Mouse (Mus musculus) CH12.LX (cell line): ENCODE data around the gene Rdh7. TPM values are rescaled to one million over a fixed set of nuclear protein-coding genes. Genes with fewer than 3 reads are reported as not detected.

Experiments
- DNase-seq: peaks from one replicate; pipeline ENCODE4 v3.0.0-alpha.2; 2013; ENCODE audit errors: extremely low read depth
- H3K27ac ChIP-seq: 2 replicates; pipeline ENCODE4 v1.5.1; 2012; ENCODE audit warnings: low read depth, mild to moderate bottlenecking, control low read depth, moderate library complexity; ENCODE audit not compliant: insufficient read depth
- H3K27me3 ChIP-seq: replicated peaks from 2 replicates; pipeline ENCODE3; 2012; ENCODE audit warnings: inconsistent platforms
- H3K36me3 ChIP-seq, 2 experiments: replicated peaks in 1 of 2; 2 replicates each; pipeline versions ENCODE3 to v1.6.1; 2012; ENCODE audit warnings: inconsistent platforms in 1 of 2, low read length in 1 of 2, mild to moderate bottlenecking in 1 of 2, mixed read lengths in 1 of 2, moderate library complexity in 1 of 2; ENCODE audit not compliant: control insufficient read depth in 1 of 2, insufficient read depth in 1 of 2
- H3K4me1 ChIP-seq, 2 experiments: 2 replicates each; pipeline ENCODE4 v1.6.1; 2012; ENCODE audit warnings: inconsistent platforms in 1 of 2, moderate library complexity in 1 of 2; ENCODE audit not compliant: insufficient read depth in 2 of 2, control insufficient read depth in 1 of 2
- H3K4me2 ChIP-seq: 2 replicates; pipeline ENCODE4 v1.6.1; 2012; ENCODE audit warnings: low read depth, mild to moderate bottlenecking, control low read depth; ENCODE audit not compliant: poor library complexity, insufficient read depth, severe bottlenecking
- H3K4me3 ChIP-seq, 3 experiments: fragments of 150-350 bp in 1 of 3; sonication (generic) in 1 of 3; replicated peaks in 1 of 3; 2 replicates each; pipeline versions ENCODE3 to v1.5.1; 2011 to 2012; ENCODE audit warnings: low read depth in 2 of 3, low read length in 2 of 3, mild to moderate bottlenecking in 2 of 3, moderate library complexity in 2 of 3, control low read depth in 1 of 3, improper control_type of control experiment in 1 of 3, inconsistent platforms in 1 of 3, mixed read lengths in 1 of 3; ENCODE audit not compliant: poor library complexity in 1 of 3
- H3K79me2 ChIP-seq: replicated peaks from 2 replicates; pipeline ENCODE4 v1.6.1; 2012; ENCODE audit warnings: mild to moderate bottlenecking, moderate library complexity; ENCODE audit not compliant: control insufficient read depth, poor library complexity, insufficient read depth, severe bottlenecking; ENCODE audit errors: extremely low read depth
- H3K9ac ChIP-seq: 2 replicates; pipeline ENCODE4 v1.6.1; 2012; ENCODE audit warnings: low read depth, mild to moderate bottlenecking, control low read depth, moderate library complexity; ENCODE audit not compliant: insufficient read depth
- H3K9me3 ChIP-seq: replicated peaks from 2 replicates; pipeline ENCODE3; 2012; ENCODE audit warnings: low read length, inconsistent platforms, mixed read lengths
- CHD2 ChIP-seq: IDR thresholded peaks from 2 replicates; pipeline ENCODE4 v1.6.1; 2011; ENCODE audit warnings: low read length, improper control_type of control experiment
- E2F4 ChIP-seq: IDR thresholded peaks from 2 replicates; pipeline ENCODE4 v1.6.1; 2011; ENCODE audit warnings: low read depth, low read length, improper control_type of control experiment; ENCODE audit not compliant: insufficient replicate concordance
- ELF1 ChIP-seq: IDR thresholded peaks from 2 replicates; pipeline ENCODE4 v1.6.1; 2014; ENCODE audit warnings: low read depth, mild to moderate bottlenecking, inconsistent platforms, low read length, improper control_type of control experiment
- HCFC1 ChIP-seq: IDR thresholded peaks from 2 replicates; pipeline ENCODE4 v1.6.1; 2012; ENCODE audit warnings: low read depth, mild to moderate bottlenecking, inconsistent platforms, low read length, improper control_type of control experiment
- JUND ChIP-seq: conservative IDR thresholded peaks from 2 replicates; pipeline ENCODE4 v1.6.1; 2011; ENCODE audit warnings: low read depth, low read length, improper control_type of control experiment
- KAT2A ChIP-seq: IDR thresholded peaks from 2 replicates; pipeline ENCODE4 v1.6.1; 2012; ENCODE audit warnings: low read length, improper control_type of control experiment, inconsistent platforms; ENCODE audit not compliant: insufficient replicate concordance
- MAFK ChIP-seq: IDR thresholded peaks from 2 replicates; pipeline ENCODE4 v1.6.1; 2011; ENCODE audit warnings: low read length, improper control_type of control experiment; ENCODE audit not compliant: insufficient replicate concordance
- MAZ ChIP-seq: IDR thresholded peaks from 2 replicates; pipeline ENCODE4 v1.6.1; 2012; ENCODE audit warnings: low read depth, mild to moderate bottlenecking, inconsistent platforms, low read length, improper control_type of control experiment, moderate library complexity
- MYC ChIP-seq: IDR thresholded peaks from 2 replicates; pipeline ENCODE4 v1.6.1; 2011; ENCODE audit warnings: low read depth, mild to moderate bottlenecking, improper control_type of control experiment, low read length
- NRF1 ChIP-seq: IDR thresholded peaks from 2 replicates; pipeline ENCODE4 v1.6.1; 2014; ENCODE audit warnings: low read depth, mild to moderate bottlenecking, inconsistent platforms, low read length, improper control_type of control experiment, moderate library complexity
- PAX5 ChIP-seq: IDR thresholded peaks from 2 replicates; pipeline ENCODE4 v1.6.1; 2012; ENCODE audit warnings: low read length, inconsistent platforms, mixed read lengths
- RAD21 ChIP-seq: IDR thresholded peaks from 2 replicates; pipeline ENCODE4 v1.6.1; 2011; ENCODE audit warnings: low read depth, mild to moderate bottlenecking, low read length, improper control_type of control experiment, moderate library complexity
- RCOR1 ChIP-seq: conservative IDR thresholded peaks from 2 replicates; pipeline ENCODE4 v1.6.1; 2012; ENCODE audit warnings: low read depth, mild to moderate bottlenecking, inconsistent platforms, low read length, improper control_type of control experiment
- SIN3A ChIP-seq: IDR thresholded peaks from 2 replicates; pipeline ENCODE4 v1.6.1; 2012; ENCODE audit warnings: low read length, improper control_type of control experiment, inconsistent platforms
- SMC3 ChIP-seq: IDR thresholded peaks from 2 replicates; pipeline ENCODE4 v1.6.1; 2011; ENCODE audit warnings: low read depth, low read length, improper control_type of control experiment
- TCF12 ChIP-seq: IDR thresholded peaks from 2 replicates; pipeline ENCODE4 v1.6.1; 2014; ENCODE audit warnings: low read depth, mild to moderate bottlenecking, inconsistent platforms, low read length, improper control_type of control experiment
- ZKSCAN1 ChIP-seq: IDR thresholded peaks from 2 replicates; pipeline ENCODE4 v1.6.1; 2012; ENCODE audit warnings: low read depth, inconsistent platforms, low read length, improper control_type of control experiment, borderline replicate concordance
- ZMIZ1 ChIP-seq: IDR thresholded peaks from 2 replicates; pipeline ENCODE4 v1.6.1; 2012; ENCODE audit warnings: low read depth, mild to moderate bottlenecking, inconsistent platforms, low read length, improper control_type of control experiment
- ZNF384 ChIP-seq: IDR thresholded peaks from 2 replicates; pipeline ENCODE4 v1.6.1; 2012; ENCODE audit warnings: low read depth, low read length, improper control_type of control experiment, inconsistent platforms
- dilution Hi-C: fragments of 300-500 bp; cut with MboI; formaldehyde crosslinking; loops from 2 replicates; pipeline ENCODE4 v1.14.3; 2020; ENCODE audit warnings: low sequenced_read_pairs; ENCODE audit not compliant: extremely low pct_unique_long_range_greater_than_20kb, extremely low pct_ligation_motif_present
- in situ Hi-C: fragments of 300-500 bp; cut with MboI; formaldehyde crosslinking; loops from 3 replicates; pipeline ENCODE4 v1.14.3; 2019; ENCODE audit warnings: low sequenced_read_pairs, low pct_ligation_motif_present, low pct_unique_long_range_greater_than_20kb, mixed read lengths
- polyA plus RNA-seq: library from polyadenylated mRNA; unstranded; fragments of >175 nt; gene quantifications from 2 replicates; pipeline ENCODE4 v1.2.1, GENCODE M21; 2012; ENCODE audit warnings: low read depth; ENCODE audit not compliant: insufficient read length
- total RNA-seq, 2 experiments: library from RNA; depleted of rRNA; stranded (reverse); fragments of 300-350 nt in 1 of 2; fragments of >200 nt in 1 of 2; gene quantifications; 2 replicates each; pipeline ENCODE4 v1.2.3; 2012 to 2014

Rdh7 gene
- total and polyA plus RNA-seq, 3 experiments, result not detected

- no peaks in the 10 kb centered on the region for H3K27me3 ChIP-seq
- H3K9me3 ChIP-seq, result peaks cover 2% of the 10 kb centered on the region
- no peaks in the 10 kb centered on the region for H3K79me2 ChIP-seq
- DNase-seq, result no peak
- peaks cover 0 to 5% of the 10 kb centered on the region in 2 experiments; a peak in 1 of 4 replicates for H3K4me1 ChIP-seq
- in situ Hi-C loops (loop anchor here (25.0 kb wide), 2 partner anchors 200 to 250 kb away; partner anchors contain the start of genes Gls2, Rbms2 and Zbtb39), dilution Hi-C loops (no loop called here)
- H3K4me2 ChIP-seq, result no peak overlapping the region
- no peak for TF ChIP-seq ZMIZ1
- no peak for TF ChIP-seq ELF1
- TF ChIP-seq MYC, result no peak
- no peak for TF ChIP-seq RCOR1
- TF ChIP-seq RAD21, result no peak
- no peak for TF ChIP-seq KAT2A
- no peak for TF ChIP-seq PAX5
- TF ChIP-seq HCFC1, result no peak
- no peak for TF ChIP-seq SIN3A
- no peak for TF ChIP-seq ZNF384
- TF ChIP-seq MAZ, result no peak
- no peak for TF ChIP-seq E2F4
- no peak for TF ChIP-seq CHD2
- TF ChIP-seq NRF1, result no peak
- no peak for TF ChIP-seq JUND
- TF ChIP-seq TCF12, result no peak
- no peak overlapping the region for H3K4me3 ChIP-seq
- H3K9ac ChIP-seq, result no peak overlapping the region
- H3K27ac ChIP-seq, result no peak overlapping the region
- H3K36me3 ChIP-seq, result no peaks in the 10 kb centered on the region
These were observed 48.3 kb upstream of the Rdh7 start for GRCm38 (mm10) chr10:127936747-127937409.

- H3K36me3 ChIP-seq, result no peaks in the 10 kb centered on the region
- no peak overlapping the region for H3K4me2 ChIP-seq
- no peak overlapping the region for H3K9ac ChIP-seq
- dilution Hi-C loops (no loop called here), in situ Hi-C loops (loop anchor here (25.0 kb wide), 2 partner anchors 199 to 251 kb away; partner anchors contain the start of genes Gls2, Rbms2 and Zbtb39)
- peaks cover 2% of the 10 kb centered on the region for H3K9me3 ChIP-seq
- TF ChIP-seq ZKSCAN1 (no peak), MAFK (no peak), MYC (no peak), CHD2 (no peak), TCF12 (no peak), KAT2A (no peak), SMC3 (no peak)
- peaks cover 0 to 5% of the 10 kb centered on the region in 2 experiments; a peak in 1 of 4 replicates for H3K4me1 ChIP-seq
- H3K4me3 ChIP-seq, result no peak overlapping the region
- no peaks in the 10 kb centered on the region for H3K79me2 ChIP-seq
- no peaks in the 10 kb centered on the region for H3K27me3 ChIP-seq
- no peak overlapping the region for H3K27ac ChIP-seq
- no peak for DNase-seq
These were observed 47.7 kb upstream of the Rdh7 start for GRCm38 (mm10) chr10:127936271-127936670.
